Mouse (Mus musculus) kidney, postnatal 0 days (tissue): Measurements from ENCODE around the gene Gfy. TPM values are rescaled to one million over a fixed set of nuclear protein-coding genes. Genes with fewer than 3 reads are reported as not detected.

ENCODE experiments used
- ATAC-seq: fragments of 200-750 bp; cut with Nextera tagmentation; replicated peaks from 2 replicates; pipeline ENCODE4 v1.8.0; 2017; ENCODE audit warnings: low read depth, moderate number of reproducible peaks, moderate TSS enrichment, moderate library complexity; ENCODE audit not compliant: low FRiP score
- DNase-seq: peaks from one replicate; pipeline ENCODE4 v3.0.0-alpha.2; 2016; ENCODE audit warnings: low spot score
- H3K27ac ChIP-seq: fragments of 300-500 bp; sonication (generic); 2 replicates; pipeline ENCODE4 v1.5.1; 2014; ENCODE audit warnings: mild to moderate bottlenecking
- H3K27me3 ChIP-seq: fragments of 300-500 bp; sonication (generic); 2 replicates; pipeline ENCODE4 v1.6.1; 2014; ENCODE audit warnings: low read length, mixed read lengths; ENCODE audit not compliant: insufficient read depth
- H3K36me3 ChIP-seq: fragments of 300-500 bp; sonication (generic); 2 replicates; pipeline ENCODE4 v1.6.1; 2014; ENCODE audit warnings: low read length, mixed read lengths; ENCODE audit not compliant: insufficient read depth
- H3K4me1 ChIP-seq: fragments of 300-500 bp; sonication (generic); replicated peaks from 2 replicates; pipeline ENCODE4 v1.6.1; 2014; ENCODE audit warnings: antibody characterized with exemption, low read length, mixed read lengths; ENCODE audit not compliant: insufficient read depth
- H3K4me2 ChIP-seq: fragments of 300-500 bp; sonication (generic); 2 replicates; pipeline ENCODE4 v1.6.1; 2014; ENCODE audit warnings: mild to moderate bottlenecking, low read length, moderate library complexity, mixed read lengths
- H3K4me3 ChIP-seq: fragments of 300-500 bp; sonication (generic); replicated peaks from 2 replicates; pipeline ENCODE4 v1.5.1; 2014; ENCODE audit warnings: low read depth, low read length
- H3K9ac ChIP-seq: fragments of 300-500 bp; sonication (generic); 2 replicates; pipeline ENCODE4 v1.6.1; 2014; ENCODE audit warnings: low read depth, low read length
- H3K9me3 ChIP-seq: fragments of 300-500 bp; sonication (generic); replicated peaks from 2 replicates; pipeline ENCODE4 v1.6.1; 2016; ENCODE audit warnings: low read length, inconsistent platforms, mixed read lengths
- CTCF ChIP-seq: IDR thresholded peaks from 2 replicates; pipeline ENCODE4 v1.5.1; 2016; ENCODE audit warnings: antibody characterized with exemption, low read depth, mild to moderate bottlenecking, moderate library complexity
- WGBS: fragments of 180-500 bp; shearing (Covaris S2); extraction: QIAGEN DNeasy Blood & Tissue Kit; methylation state at CpG from one replicate; pipeline ENCODE4 v1.1.7; 2014; 5-methylcytosine and 5-hydroxymethylcytosine counted together
- polyA plus RNA-seq: library from polyadenylated mRNA; unstranded; fragments of >200 nt; fragmentation: Nextera tagmentation; extraction: Ambion mirVana; gene quantifications from 2 replicates; pipeline ENCODE4 v1.2.1, GENCODE M21; 2015

Gene Gfy
- polyA plus RNA-seq, 1 experiment from 2014 or later: not detected

GRCm38 (mm10) chr7:45150321-45150720 lies 29.0 kb downstream of the Gfy start:
- Histone ChIP-seq H3K4me3 (no peak overlapping the region), H3K27ac (peak overlapping the region; percentile 80), H3K27me3 (no peaks in the 10 kb centered on the region), H3K9me3 (no peaks in the 10 kb centered on the region), H3K36me3 (peaks cover 14% of the 10 kb centered on the region; the same call in 1 of the 2 replicates), H3K4me2 (no peak overlapping the region), H3K9ac (no peak overlapping the region), H3K4me1 (peaks cover 11% of the 10 kb centered on the region)
- DNase-seq: peak; percentile 51
- no peak for TF ChIP-seq CTCF
- no peak for ATAC-seq
- 29% methylated on average over 4 of the region's 4 CpGs for WGBS

DNA sequence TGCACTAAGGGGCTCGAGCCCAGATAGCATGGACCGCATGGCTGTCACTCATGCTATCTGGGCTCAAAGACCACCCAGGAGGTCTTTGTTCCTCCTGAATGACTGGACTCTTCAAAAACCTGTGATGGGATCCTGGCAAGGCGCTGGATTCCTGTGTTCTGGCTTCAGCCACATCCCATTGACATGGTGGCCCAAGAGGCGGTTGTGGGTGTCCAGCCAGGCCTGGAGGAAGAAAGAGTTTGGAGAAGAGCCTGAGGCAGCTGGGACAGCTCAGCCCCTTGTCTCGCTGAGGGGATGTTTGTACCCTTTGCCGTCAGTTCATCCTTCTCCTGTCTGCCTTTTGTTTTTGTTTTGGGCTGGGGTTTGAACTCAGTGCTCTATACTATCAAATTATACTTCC lies 29.8 kb downstream of the Gfy start:
- Histone ChIP-seq H3K9me3 (no peaks in the 10 kb centered on the region), H3K27ac (peak overlapping the region; percentile 69), H3K27me3 (no peaks in the 10 kb centered on the region), H3K4me1 (peaks cover 11% of the 10 kb centered on the region), H3K4me2 (no peak overlapping the region), H3K36me3 (peaks cover 21% of the 10 kb centered on the region), H3K9ac (no peak overlapping the region), H3K4me3 (no peak overlapping the region)
- 64% methylated on average over 6 of the region's 6 CpGs for WGBS
- ATAC-seq: no peak
- DNase-seq: peak; percentile 69
- TF ChIP-seq CTCF: no peak

DNA sequence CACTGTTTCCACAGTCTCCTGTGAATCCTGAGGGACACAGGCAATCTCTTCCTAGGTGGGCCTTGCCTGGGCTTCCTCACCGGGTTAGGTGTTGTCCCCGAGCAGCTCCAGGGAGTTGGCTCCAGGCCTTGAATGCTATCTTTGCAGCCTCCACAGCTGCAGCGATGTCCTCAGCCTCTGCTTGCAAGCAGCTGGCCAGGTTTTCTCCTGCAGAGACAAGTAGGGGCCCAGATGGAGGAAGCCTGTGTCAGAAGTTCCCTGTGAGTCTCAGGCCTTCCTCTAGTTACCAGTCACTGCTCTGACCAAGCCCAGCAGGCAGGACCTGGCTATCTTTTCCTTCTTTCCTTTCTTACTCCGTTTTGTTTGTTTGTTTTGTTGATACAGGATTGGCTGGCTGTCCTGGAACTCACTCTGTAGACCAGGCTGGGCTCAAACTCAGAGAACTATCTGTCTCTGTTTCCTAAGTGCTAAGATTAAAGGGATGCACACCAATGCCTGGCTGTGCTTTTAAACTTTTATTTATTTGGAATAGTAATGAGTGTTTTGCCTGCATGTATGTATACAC lies 30.8 kb downstream of the Gfy start:
- no peak overlapping the region for H3K4me2 ChIP-seq
- no peak overlapping the region for H3K4me3 ChIP-seq
- no peak for ATAC-seq
- no peak for DNase-seq
- peak overlapping the region; percentile 69 for H3K27ac ChIP-seq
- no peaks in the 10 kb centered on the region for H3K9me3 ChIP-seq
- TF ChIP-seq CTCF: no peak
- H3K27me3 ChIP-seq: no peaks in the 10 kb centered on the region
- H3K36me3 ChIP-seq: peaks cover 28% of the 10 kb centered on the region
- H3K9ac ChIP-seq: no peak overlapping the region
- peaks cover 11% of the 10 kb centered on the region for H3K4me1 ChIP-seq
- 55% methylated on average over 4 of the region's 4 CpGs for WGBS

GRCm38 (mm10) chr7:45147899-45148298 lies 31.5 kb downstream of the Gfy start:
- H3K36me3 ChIP-seq: peaks cover 34% of the 10 kb centered on the region
- WGBS: 67% methylated on average over 11 of the region's 11 CpGs
- peak; percentile 52 for ATAC-seq

GRCm38 (mm10) chr7:45147267-45147666 lies 32.1 kb downstream of the Gfy start:
- Histone ChIP-seq H3K4me2 (no peak overlapping the region), H3K36me3 (peaks cover 37% of the 10 kb centered on the region)
- ATAC-seq: peak; percentile 17; the same call in 1 of the 2 replicates

More at GRCm38 (mm10) chr7:45147899-45148298, 31.5 kb downstream of the Gfy start:
- H3K27ac ChIP-seq: peak overlapping the region; percentile 69
- TF ChIP-seq CTCF: no peak
- H3K27me3 ChIP-seq: no peaks in the 10 kb centered on the region
- H3K4me1 ChIP-seq: peaks cover 11% of the 10 kb centered on the region
- H3K9ac ChIP-seq: no peak overlapping the region
- no peaks in the 10 kb centered on the region for H3K9me3 ChIP-seq
- no peak overlapping the region for H3K4me2 ChIP-seq
- H3K4me3 ChIP-seq: no peak overlapping the region
- DNase-seq: no peak

DNA sequence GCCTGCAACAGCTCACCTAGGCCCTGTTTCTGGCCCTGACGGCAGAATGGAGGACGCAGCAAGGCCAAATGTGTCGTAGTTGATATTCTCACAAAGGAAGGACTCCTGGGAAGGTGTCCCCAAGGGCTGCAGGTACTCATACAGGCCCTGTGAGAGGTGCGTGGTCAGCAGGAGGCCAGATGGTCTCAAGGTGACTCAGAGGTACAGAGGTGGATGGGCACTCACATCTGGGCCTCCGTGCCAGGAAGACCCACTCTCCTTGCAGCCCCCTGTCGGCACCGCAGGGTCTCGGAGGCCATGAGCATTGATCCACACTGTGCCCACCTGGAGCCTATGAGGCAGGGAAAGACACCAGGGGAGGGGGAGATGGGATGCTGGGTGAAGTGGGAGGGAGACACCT lies 33.9 kb downstream of the Gfy start:
- WGBS: 94% methylated on average over 8 of the region's 8 CpGs

More at GRCm38 (mm10) chr7:45147267-45147666, 32.1 kb downstream of the Gfy start:
- 88% methylated on average over 11 of the region's 11 CpGs for WGBS
- DNase-seq: no peak
- no peaks in the 10 kb centered on the region for H3K27me3 ChIP-seq
- TF ChIP-seq CTCF: no peak
- peaks cover 11% of the 10 kb centered on the region for H3K4me1 ChIP-seq
- H3K4me3 ChIP-seq: no peak overlapping the region
- H3K27ac ChIP-seq: peak overlapping the region; percentile 64; the same call in 1 of the 2 replicates
- no peak overlapping the region for H3K9ac ChIP-seq
- H3K9me3 ChIP-seq: no peaks in the 10 kb centered on the region

More for the DNA sequence above, 33.9 kb downstream of the Gfy start:
- Histone ChIP-seq H3K36me3 (peaks cover 37% of the 10 kb centered on the region), H3K4me3 (no peak overlapping the region), H3K4me1 (peaks cover 5% of the 10 kb centered on the region; the same call in 1 of the 2 replicates), H3K27me3 (no peaks in the 10 kb centered on the region), H3K9ac (no peak overlapping the region), H3K4me2 (no peak overlapping the region), H3K27ac (no peak overlapping the region), H3K9me3 (no peaks in the 10 kb centered on the region)
- no peak for ATAC-seq
- no peak for DNase-seq
- TF ChIP-seq CTCF: no peak
